Mouse (Mus musculus): ENCODE measurements around the gene Prom1.
A peak's percentile ranks its signal among the peaks of the same experiment; 100 is the strongest.

The Prom1 gene

DNA sequence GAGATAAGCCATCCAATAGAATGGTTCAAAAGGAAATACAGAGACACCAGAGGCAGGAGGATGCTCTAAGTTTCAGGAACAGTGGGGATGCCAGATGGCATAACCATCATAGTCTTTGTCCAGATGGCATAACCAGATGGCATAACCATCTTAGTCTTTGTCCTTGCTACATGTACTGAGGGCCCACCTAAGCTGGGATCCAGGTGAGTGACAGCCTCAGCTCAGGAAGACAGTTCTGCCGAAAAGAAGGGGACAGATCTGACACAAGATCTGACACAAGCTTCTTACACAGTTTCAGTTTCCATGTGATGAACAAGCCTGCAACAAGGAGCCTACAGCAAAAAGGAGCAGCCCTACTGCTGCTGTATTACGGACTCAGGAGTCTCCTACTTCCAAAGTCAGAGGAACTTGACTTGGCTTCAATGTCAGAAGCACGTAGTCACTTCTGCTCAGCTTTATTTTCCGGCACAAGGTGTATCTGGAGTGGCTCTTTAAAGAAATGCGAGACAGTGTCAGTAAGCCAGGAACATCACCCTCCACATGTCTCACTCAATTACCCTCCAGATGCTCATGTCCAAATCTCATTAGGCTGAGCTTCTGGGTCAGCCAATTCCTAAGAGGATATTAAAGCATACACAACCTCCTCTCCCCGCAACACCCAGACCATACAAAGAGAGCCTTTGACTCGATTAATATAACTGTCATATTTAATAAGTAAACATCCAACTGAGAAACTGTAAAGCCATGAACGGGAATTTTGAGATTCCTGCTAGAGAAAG lies 21.4 kb downstream of the Prom1 start:
- DNase-seq = no peak

DNA sequence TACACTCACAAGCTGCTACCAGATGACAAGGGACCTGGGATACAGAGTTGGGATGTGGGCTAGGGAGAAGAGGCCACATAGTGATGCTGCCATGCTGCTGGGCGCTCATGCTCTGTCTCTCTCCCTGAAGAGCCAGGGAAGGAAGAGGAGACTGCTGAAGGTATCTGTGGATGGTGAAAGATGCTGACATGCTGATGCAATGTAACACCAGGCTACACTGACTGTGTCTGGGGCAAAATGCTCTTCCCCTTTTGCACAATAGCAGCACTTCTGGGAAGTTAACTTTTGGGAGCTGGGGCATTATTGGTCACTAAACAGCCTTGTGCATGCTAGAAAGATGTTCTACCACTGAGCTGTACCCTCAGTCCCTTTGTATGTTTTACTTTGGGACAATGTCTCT lies 26.4 kb downstream of the Prom1 start:
- no peak for DNase-seq

DNA sequence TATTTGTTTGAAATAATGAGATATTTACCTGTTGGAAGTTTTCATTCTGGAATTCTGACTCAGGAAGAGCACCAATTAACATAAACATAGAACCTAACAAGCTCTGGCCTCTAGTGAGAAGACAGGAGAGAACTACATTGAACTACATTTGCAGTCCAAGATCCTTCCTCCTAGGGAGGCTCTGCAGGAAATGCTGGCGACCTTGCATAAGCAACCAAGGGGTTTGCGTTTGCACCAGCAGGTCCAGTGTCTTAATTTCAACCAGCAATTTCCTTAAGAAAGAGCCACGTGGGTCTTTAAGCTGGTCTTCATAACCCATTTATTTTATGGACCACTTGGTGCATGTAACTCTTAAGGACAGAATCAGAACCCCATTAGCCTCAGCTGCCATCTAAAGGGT lies 28.2 kb downstream of the Prom1 start:
- DNase-seq = no peak

DNA sequence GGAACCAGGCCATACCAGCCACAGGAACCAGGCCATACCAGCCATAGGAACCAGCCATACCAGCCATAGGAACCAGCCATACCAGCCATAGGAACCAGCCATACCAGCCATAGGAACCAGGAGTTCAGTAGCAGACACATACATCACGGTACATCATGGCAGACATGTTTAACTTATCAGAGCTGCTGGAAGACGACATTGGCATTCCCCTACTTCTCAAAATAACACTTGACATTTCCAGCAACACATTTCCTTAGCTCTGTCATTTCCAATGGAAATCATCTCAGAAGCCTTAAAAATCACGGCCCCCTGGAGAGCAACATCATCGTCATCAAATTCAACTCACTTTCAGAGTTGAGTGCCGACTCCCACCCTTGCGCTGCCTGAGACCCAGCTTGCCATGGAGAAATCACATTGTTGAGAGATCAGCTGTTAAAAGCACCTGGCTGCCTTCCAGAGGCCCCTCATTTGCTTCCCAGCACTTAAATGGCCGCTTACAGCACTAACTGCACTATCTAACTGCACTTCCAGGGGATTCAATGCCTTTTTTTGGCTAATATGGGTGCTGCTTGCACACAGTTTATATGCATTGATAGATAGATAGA lies 31.2 kb downstream of the Prom1 start:
- no peak for DNase-seq

DNA sequence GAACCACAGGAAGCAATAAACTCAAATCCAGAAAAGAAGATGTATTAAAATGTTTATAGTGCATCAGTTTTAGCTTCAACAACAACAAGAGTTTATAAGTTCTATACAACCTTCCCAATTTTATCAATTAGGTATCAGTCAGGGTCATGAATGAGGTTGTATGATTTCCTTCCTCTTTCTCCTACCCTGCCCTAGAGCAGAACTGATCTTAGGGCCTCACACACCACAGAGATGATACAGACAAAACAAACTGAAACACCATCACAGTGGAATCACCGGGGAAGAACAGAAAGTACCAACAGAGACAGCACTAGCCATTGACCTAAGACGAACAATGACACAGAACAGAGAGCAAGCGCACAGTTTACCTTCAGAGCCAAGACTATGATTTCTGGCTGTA lies 43.6 kb downstream of the Prom1 start:
- no peak for DNase-seq

DNA sequence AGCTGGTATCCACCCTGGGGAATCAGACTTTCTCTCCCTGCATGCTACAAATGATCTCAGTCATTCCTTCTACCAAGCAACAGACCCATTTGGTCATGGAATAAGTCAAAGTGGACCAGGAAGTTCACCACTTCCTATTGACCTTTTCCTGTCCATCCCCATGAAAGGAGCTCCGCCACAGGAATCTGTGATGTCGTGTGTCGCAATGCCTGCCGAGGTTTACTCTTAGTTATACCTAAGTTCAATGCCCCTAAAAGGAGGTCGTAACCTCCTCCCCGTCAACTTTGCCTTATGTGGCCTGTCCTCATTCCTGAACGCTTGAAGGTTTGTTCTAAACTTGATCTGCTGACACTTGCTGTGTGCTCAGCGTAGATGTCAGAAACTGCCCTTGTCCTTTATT lies 51.6 kb downstream of the Prom1 start:
- DNase-seq = no peak

DNA sequence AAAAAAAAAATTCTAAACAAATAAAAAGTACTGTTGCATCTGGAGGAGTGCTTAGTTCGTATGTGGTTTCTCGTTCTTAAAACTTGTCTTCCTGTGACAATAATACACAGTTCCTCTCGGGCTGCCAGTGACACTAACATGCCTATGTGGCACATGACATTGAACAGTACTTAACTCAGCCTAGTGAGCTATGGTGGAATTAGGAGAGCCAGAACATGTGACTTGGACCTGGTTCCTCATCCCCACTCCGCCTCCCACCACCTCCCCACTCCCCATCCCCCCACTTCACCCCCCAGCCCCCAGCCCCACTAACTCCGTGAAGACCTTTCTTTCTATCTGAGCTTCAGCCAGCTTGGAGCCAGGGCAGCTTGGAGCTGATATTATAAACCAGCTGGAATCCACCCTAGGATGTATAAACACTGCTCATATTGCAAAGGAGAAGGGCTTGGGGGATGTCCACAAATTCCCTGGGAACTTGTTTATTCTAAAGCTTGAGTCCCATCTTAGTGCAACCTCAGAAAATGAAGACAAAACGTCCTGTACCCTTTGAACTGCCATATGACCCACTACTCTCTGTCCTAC lies 52.3 kb downstream of the Prom1 start:
- DNase-seq = no peak

DNA sequence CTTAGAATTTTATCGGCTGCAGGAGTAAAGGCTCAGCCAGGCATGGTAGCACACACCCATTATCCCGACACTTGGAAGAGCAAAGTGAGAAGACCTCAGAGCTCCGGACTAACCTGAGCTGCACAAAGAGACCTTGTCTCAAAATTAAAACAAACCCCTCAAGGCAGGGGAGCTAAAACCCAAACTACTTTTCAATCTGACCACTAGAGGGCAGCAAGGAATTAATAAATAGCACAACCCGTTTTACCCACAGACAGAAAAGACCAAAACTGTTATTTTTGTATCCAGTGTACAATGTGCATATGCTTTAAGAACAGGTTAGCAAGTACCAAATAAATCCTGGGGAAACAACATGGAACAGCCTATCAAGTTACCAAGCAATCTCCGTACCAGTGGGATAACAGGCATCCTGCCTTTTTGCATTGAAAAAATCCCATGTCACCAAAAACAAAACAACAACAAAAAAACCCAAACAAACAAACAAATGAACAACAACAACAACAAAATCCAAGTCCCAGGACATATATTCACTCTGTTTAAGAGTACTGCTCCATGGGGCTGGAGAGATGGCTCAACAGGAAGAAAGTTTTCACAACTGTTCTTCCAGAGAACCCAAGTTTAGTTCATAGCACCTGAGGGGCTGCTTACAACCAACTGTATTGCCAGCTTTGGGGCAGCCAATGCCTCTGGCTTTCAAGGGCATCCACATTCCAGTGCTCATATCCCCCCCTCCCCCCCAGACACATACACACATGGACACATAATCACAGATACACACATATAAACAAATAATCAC lies 53.1 kb downstream of the Prom1 start:
- peak in 1 of 2 experiments; percentile 44 for DNase-seq

DNA sequence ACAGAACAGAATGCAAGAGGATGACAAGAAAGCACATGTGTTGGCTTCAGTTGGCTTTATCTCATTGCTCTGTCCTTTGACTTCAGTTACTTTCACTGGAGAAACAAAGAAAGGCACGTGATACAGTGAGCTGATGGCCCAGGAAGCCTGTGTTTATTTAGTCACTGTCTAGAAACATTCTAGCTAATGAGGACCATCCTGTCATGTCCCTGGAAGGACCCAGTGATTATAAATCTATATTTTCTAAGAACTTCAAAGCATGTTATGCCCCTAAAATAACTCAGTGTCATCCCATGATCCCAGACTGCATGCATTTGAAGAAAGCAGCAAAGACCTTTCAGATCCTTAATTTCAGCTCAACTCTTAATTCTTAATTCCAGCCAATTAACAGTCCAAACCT lies 60.1 kb downstream of the Prom1 start:
- DNase-seq = no peak

DNA sequence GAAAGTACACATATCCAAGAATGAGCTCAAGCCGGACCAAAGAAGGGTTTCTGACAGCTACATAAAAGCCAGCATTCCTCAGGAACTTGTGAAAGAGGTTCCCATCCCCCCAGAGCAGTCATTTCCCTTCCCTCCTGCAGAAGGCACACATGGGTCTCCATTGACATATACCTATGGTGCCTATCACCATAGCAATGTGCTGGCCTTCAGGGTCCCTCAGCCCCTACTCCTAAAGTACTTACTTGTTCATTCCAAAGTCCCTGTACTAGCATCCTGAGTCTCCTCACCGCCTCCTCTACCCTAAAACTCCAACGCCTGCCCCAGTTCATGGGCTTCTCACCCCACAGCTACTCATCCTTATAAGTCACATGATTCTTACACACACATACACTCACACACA lies 60.8 kb downstream of the Prom1 start:
- DNase-seq = no peak

DNA sequence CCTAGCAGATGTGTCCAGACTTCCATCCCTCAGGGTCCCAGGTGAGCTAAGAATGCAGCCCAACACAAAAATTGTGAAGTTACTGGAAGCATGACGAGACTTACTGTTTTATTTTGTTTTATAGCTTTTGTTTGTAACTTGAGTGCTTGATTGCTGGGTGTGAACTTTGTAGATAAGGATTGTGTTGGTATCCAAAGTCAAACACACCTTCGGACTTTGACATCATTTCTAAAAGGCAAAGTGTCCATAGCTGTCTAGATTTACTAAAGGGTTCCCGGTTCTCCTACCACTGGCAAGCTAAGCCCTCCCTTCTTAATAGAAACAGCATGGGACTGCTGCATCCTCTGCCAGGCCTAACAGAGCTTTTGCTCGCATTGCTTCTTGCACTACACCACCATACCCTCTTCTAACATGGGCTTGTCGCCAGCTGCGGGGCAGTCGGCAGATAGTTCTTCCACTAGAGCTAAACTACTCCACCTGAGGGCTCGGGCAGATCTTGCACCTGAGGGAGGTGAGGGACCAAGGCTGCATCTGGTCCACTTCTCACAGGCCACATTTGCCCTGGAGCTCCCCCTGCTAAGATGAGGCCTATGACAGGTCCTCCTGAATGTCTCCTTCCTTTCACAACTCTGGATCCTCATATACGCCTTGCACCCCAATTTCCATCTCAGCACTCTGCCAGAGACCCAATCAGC lies 103.4 kb downstream of the Prom1 start:
- DNase-seq = no peak

DNA sequence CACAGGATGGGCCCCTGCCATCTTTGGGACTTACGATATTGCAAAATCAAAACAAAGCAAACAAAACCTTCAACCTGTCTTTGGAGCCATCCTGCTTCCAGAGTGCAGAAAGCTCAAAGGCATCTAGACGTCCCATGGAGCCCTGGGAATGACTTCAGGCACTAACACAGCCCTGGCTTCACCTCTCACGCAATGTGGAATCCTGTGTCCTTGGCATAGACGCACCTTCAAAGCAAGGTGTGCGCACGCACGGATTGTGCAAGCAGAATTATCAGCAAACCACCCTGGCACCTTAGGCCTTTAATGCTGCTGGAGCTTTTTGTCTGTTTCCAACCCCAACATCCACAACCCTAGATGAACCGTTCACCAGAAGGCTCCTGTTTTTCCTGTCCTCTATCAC lies 104.2 kb downstream of the Prom1 start:
- DNase-seq = no peak

DNA sequence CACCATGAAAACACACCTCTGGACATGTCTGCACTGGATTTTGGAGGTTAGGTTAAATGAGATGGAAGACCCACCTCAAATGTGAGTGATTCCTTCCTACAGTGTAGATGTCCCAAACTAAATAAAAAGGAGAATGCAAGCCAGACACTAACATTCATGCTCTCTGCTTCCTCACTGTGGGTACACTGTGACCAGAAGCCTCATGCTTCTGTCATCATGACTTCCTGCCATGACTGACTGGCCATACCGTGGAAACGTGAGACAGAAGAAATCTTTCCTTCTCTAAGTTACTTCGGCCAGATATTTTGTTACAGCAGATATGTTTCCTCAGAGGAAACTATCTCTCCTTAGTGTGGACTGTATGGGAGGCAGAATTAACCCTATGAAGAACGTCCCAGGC lies 105.7 kb downstream of the Prom1 start:
- DNase-seq = no peak

DNA sequence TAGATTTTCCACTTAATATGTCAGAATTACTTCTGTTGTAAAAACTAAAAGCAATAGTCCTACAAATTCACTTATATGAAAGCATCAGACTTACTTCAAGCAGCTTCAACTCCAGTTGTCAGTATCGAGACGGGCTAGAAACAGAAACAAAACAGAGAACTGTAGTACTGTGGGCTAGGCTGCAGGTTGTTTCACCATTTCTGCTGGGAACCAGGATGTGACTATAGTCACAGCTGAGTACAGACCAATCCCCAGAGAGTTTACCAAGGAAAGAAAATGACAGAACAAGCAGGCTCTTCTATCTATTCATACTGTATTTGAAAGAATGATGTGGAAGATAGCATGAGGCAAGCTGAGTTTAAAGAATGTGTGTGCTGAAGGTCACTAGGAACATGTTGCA lies 106.9 kb downstream of the Prom1 start:
- no peak for DNase-seq

DNA sequence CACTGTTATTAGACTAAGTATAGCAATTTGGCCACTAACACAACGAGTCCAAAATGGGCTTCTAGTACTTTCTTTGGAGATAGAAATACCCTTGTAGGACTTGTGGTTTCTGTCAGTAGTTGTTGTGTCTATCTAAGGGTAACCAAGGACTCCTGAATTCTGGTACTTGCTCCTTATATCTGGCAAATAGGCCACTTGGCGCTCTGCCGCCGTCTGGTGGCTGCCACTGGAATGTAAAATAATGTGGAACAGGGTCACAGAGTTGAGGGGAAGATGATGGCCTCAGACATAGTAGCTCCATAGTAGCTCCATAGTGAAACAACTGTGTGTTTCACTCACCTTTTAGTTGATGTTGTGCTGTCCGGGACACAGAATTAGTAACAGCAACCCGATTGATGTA lies 111.5 kb downstream of the Prom1 start:
- peak; percentile 69 to 87 for DNase-seq

DNA sequence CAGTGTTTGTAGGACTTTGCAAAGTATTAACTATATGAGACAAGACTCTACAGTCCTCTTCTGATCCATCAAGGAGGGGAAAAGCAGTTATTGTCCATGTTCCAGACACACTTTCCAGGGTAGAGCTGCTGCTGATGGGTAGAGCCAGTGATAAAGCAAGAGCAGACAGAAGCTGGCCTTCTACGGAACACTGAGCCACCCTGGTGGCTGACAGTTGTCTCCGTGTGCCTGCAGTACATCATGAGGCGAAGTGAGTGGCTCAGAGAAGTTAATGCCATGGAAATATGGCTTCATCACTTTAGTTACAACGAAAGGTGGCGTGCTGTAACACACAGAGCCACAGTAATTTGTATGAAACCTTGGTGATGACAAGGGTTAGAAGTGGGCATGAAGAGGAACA lies 112.8 kb downstream of the Prom1 start:
- DNase-seq = peak in 1 of 2 experiments; percentile 8

DNA sequence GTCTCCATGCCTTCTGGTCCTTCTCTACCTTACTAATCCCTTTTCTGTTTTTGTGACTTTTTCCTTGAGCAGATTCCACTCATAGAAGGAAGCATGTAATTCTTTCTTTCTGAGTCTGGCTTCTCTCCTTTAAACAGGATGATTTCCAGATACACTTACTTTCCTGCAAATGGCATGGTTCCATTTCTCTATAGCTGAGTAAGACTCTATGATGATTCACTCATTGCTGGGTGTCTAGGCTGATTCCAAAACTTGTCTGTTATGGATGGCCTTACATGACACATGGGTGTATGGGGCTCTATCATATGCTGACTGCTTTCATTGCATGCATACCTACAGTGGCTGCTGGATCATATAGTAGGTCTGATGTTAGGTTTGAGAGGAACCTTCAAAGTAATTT lies 115.6 kb downstream of the Prom1 start:
- no peak for DNase-seq

DNA sequence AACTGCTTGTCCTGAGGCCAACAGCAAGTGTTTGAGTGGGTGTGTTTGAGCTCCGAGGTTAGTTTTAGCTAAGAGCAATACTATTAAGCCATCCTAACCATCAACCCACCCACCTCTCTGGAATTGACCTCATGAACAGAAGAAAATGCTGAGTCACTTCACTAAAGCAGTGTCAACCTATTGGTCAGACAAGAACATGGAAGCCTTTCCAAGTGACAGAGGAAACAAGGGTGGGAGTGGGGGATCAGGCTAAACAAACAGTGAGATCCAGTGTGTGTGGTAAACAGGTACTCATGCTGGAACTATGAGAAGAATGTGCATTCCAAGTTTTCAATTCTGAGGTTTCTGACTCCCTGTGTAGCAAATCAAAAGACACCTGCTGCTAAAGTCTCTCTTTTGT lies 118.9 kb downstream of the Prom1 start:
- no peak for DNase-seq

DNA sequence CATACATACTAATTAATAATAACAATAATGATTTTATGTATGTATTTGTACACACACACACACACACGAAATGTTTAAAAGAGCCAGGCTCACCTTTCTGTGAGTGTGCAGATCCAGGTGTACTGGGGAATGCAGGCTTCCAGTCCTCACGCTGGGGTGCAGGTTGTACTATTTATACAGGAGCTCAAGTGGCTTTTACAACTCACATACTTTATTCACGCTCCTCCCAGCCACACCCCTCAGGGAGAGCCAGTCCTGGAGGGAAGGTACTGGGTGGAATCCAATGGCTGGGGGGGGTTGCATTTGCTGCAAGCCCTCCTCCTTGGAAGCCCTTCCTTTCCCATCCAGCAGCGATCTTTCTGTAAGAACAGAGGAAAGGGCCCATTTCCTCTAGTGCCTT lies 120.2 kb downstream of the Prom1 start, which contains the start of gene Fgfbp1:
Fgfbp1 (minus strand) TSS at position 160 of the 400 bp plus-strand sequence.
- DNase-seq = peak; percentile 14 to 17

DNA sequence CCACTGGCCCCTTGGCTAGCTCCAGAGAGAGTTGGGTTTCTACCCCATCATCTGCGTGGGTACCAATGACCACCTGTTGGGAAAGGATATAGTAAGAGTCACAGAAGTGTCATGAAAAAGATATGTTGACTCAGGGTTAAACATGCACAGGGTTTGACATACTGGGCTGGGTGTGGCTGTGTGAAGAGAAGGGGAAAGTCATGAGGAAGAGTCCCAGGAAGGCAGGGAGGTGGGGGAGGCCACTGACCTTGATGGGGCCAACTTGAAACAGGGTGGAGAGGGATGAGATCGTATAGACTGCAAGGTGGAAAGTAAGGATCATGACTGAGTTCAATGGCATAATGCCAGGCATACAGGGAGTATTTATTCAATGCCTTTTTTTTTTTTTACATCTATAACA lies 121.4 kb downstream of the Prom1 start:
- DNase-seq = no peak

DNA sequence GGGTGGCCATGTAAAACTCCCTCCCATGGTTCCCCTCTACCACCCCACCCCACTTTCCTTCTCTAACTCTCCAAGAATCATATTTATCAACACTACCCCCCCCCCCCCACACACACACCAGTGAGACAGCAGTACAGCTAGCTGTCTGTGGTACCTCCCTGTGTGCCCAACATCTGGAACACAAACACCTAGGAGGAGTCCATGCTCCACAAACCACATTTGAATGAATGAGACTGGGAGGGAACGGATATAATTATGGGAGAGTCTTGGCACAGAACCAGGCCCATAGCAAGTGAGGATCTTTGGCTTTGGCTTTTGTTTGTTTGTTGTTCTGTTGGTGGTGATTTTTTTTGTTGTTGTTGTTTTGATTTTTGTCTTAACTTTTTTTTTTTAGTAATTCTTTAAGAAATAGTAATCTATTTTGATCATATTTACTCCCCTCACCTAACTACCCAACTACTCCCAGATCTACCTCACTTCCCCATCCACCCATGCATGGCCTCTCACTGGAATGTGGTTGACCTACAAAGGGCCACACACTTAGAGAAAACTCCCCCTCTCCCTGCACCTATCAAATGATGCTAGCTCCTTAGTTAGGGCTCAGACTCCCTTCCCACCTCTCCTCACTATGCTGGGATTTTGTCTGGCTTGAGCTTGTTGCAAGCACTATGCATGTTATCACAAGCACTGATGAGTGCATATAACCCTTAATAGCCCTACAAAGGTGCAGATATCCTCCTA lies 124.8 kb downstream of the Prom1 start:
- DNase-seq = no peak

DNA sequence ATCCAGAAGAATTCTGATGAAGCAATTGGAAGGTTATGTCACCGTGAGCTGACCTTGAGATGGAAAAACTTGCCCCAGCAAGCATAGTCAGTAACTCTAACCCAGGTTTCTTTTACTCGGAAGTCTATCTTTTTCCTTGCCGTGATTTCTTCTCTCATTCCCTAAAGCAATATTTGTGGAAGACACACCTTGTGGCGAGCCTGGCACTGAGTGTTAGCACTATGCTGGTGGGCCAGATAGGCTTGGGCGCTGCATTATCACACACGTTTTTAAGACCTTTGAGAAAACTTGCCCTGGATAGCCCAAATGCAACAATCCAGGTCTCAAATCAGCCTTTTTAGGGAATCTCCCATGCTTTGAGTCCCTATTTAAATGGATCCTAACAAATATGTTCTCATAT lies 127.7 kb downstream of the Prom1 start:
- no peak for DNase-seq
